Comparison of ENCODE assay signal across 8 mouse cellular contexts in genomic region chr3:116835770-116836680, GRCm38 (mm10). TPM values are rescaled to one million over a fixed set of nuclear protein-coding genes. Genes with fewer than 3 reads are reported as not detected.
DNase-seq lines count a peak whose midpoint lies in the region; ATAC-seq and TF ChIP-seq lines count a peak whose summit lies in the region.

No protein-coding gene starts in this region.

- no peak; the same call in none of the 2 replicates for ATAC-seq in heart, embryonic 15.5 days (replicated peaks; ENCODE audit: insufficient number of reproducible peaks, insufficient read depth, low FRiP score, low read depth)
- peak; percentile 76 for ATAC-seq in liver, embryonic 14.5 days (ENCODE audit: insufficient read depth)
- peak; percentile 73 for ATAC-seq in neural tube, embryonic 11.5 days (ENCODE audit: insufficient read depth, low FRiP score, low TSS enrichment)
- peak; percentile 80 for ATAC-seq in stomach, postnatal 0 days (ENCODE audit: low FRiP score, low TSS enrichment)

- peak; percentile 95 for DNase-seq in CD4-positive, CD25-positive, alpha-beta regulatory T cell, adult 2 months (ENCODE audit: low read depth, low spot score)
- DNase-seq in fibroblast of lung, adult 2 months (ENCODE audit: low read depth) = peak; percentile 82
- peak; percentile 88 to 95 for DNase-seq in kidney, postnatal 25 days
- DNase-seq in liver, embryonic 14.5 days (ENCODE audit: low read depth in 3 of 3, low spot score in 3 of 3) = peak; percentile 76 to 86 (median 80)
- DNase-seq in neural tube, embryonic 11.5 days (ENCODE audit: low spot score) = peak; percentile 90
- DNase-seq in stomach, postnatal 0 days (ENCODE audit: low spot score) = peak; percentile 88

- H3K4me3 ChIP-seq in brown adipose tissue, adult 24 weeks (ENCODE audit: insufficient read depth, low read depth, low read length) = peak overlapping the region; percentile 24
- peak overlapping the region; percentile 47 for H3K4me3 ChIP-seq in heart, embryonic 15.5 days
- H3K4me3 ChIP-seq in liver, embryonic 14.5 days (ENCODE audit: insufficient read depth in 1 of 2, low read depth in 2 of 2, low read length in 2 of 2) = peak overlapping the region; percentile 27 to 54
- H3K4me3 ChIP-seq in neural tube, embryonic 11.5 days (ENCODE audit: low read depth, low read length) = peak overlapping the region; percentile 25; the same call in 1 of the 2 replicates
- H3K4me3 ChIP-seq in stomach, postnatal 0 days (ENCODE audit: low read depth, low read length) = peak overlapping the region; percentile 23; the same call in 1 of the 2 replicates

- H3K9me3 ChIP-seq in heart, embryonic 15.5 days (replicated peaks) = no peaks in the 10 kb centered on the region
- H3K9me3 ChIP-seq in liver, embryonic 14.5 days (ENCODE audit: control insufficient read depth, low read length) = no peaks in the 10 kb centered on the region
- no peaks in the 10 kb centered on the region for H3K9me3 ChIP-seq in neural tube, embryonic 11.5 days (ENCODE audit: control insufficient read depth, low read length)
- H3K9me3 ChIP-seq in stomach, postnatal 0 days (ENCODE audit: control insufficient read depth, low read length) = no peaks in the 10 kb centered on the region

- H3K27ac ChIP-seq in brown adipose tissue, adult 24 weeks (replicated peaks; ENCODE audit: low read depth, low read length) = no peak overlapping the region
- peak overlapping the region; percentile 62; the same call in 1 of the 2 replicates for H3K27ac ChIP-seq in heart, embryonic 15.5 days
- no peak overlapping the region for H3K27ac ChIP-seq in liver, embryonic 14.5 days
- no peak overlapping the region for H3K27ac ChIP-seq in neural tube, embryonic 11.5 days (ENCODE audit: low read depth, low read length)
- peak overlapping the region; percentile 15 for H3K27ac ChIP-seq in stomach, postnatal 0 days (replicated peaks)

- TF ChIP-seq CTCF in liver, embryonic 14.5 days (IDR thresholded peaks at IDR 0.05; ENCODE audit: low read depth) = peak; percentile 92
- peak; percentile 95 for TF ChIP-seq CTCF in stomach, postnatal 0 days (IDR thresholded peaks at IDR 0.05; ENCODE audit: low read depth)

- peak overlapping the region; percentile 52 for H3K9ac ChIP-seq in heart, embryonic 15.5 days
- H3K9ac ChIP-seq in liver, embryonic 14.5 days (replicated peaks) = peak overlapping the region; percentile 32; the same call in 1 of the 2 replicates
- peak overlapping the region; percentile 58 for H3K9ac ChIP-seq in neural tube, embryonic 11.5 days (ENCODE audit: low read length)
- peak overlapping the region; percentile 13; the same call in 1 of the 2 replicates for H3K9ac ChIP-seq in stomach, postnatal 0 days (ENCODE audit: low read length)

- no peaks in the 10 kb centered on the region for H3K36me3 ChIP-seq in heart, embryonic 15.5 days
- H3K36me3 ChIP-seq in liver, embryonic 14.5 days (replicated peaks; ENCODE audit: control insufficient read depth, insufficient read depth, low read depth) = no peaks in the 10 kb centered on the region
- no peaks in the 10 kb centered on the region for H3K36me3 ChIP-seq in neural tube, embryonic 11.5 days (ENCODE audit: control insufficient read depth, insufficient read depth, low read length)
- no peaks in the 10 kb centered on the region for H3K36me3 ChIP-seq in stomach, postnatal 0 days (ENCODE audit: control insufficient read depth, insufficient read depth, low read length)

- H3K4me1 ChIP-seq in brown adipose tissue, adult 24 weeks (ENCODE audit: control insufficient read depth, insufficient read depth, insufficient read length, low read length) = no peaks in the 10 kb centered on the region
- H3K4me1 ChIP-seq in heart, embryonic 15.5 days (replicated peaks) = peaks cover 8% of the 10 kb centered on the region
- H3K4me1 ChIP-seq in liver, embryonic 14.5 days (replicated peaks; ENCODE audit: control insufficient read depth in 2 of 2, insufficient read depth in 2 of 2, low read length in 1 of 2) = peaks cover 0 to 2% of the 10 kb centered on the region in 2 experiments; a peak in 1 of 4 replicates
- H3K4me1 ChIP-seq in neural tube, embryonic 11.5 days (ENCODE audit: control insufficient read depth, insufficient read depth, low read length) = no peaks in the 10 kb centered on the region
- H3K4me1 ChIP-seq in stomach, postnatal 0 days (replicated peaks; ENCODE audit: control insufficient read depth, insufficient read depth) = no peaks in the 10 kb centered on the region

- 19% methylated on average over 21 of the region's 21 CpGs for WGBS in heart, embryonic 15.5 days
- WGBS in liver, embryonic 14.5 days (ENCODE audit: insufficient replicate concordance) = 23% methylated on average over 21 of the region's 21 CpGs
- WGBS in neural tube, embryonic 11.5 days = 28% methylated on average over 21 of the region's 21 CpGs
- 20% methylated on average over 21 of the region's 21 CpGs for WGBS in stomach, postnatal 0 days

- H3K27me3 ChIP-seq in heart, embryonic 15.5 days = no peaks in the 10 kb centered on the region
- no peaks in the 10 kb centered on the region for H3K27me3 ChIP-seq in liver, embryonic 14.5 days (ENCODE audit: control insufficient read depth, insufficient read depth, low read length)
- H3K27me3 ChIP-seq in neural tube, embryonic 11.5 days (ENCODE audit: control insufficient read depth, insufficient read depth, low read length) = no peaks in the 10 kb centered on the region
- H3K27me3 ChIP-seq in stomach, postnatal 0 days (ENCODE audit: control insufficient read depth, insufficient read depth, low read length) = no peaks in the 10 kb centered on the region

- TF ChIP-seq EP300 in liver, embryonic 14.5 days (IDR thresholded peaks at IDR 0.05; ENCODE audit: low read depth) = no peak
- no peak for TF ChIP-seq EP300 in stomach, postnatal 0 days (optimal IDR thresholded peaks at IDR 0.05)

- peak overlapping the region; percentile 80 for H3K4me2 ChIP-seq in heart, embryonic 15.5 days
- H3K4me2 ChIP-seq in liver, embryonic 14.5 days (ENCODE audit: low read depth) = peak overlapping the region; percentile 61
- peak overlapping the region; percentile 61 for H3K4me2 ChIP-seq in neural tube, embryonic 11.5 days (ENCODE audit: low read depth)
- peak overlapping the region; percentile 54 for H3K4me2 ChIP-seq in stomach, postnatal 0 days (replicated peaks; ENCODE audit: low read depth)

RNA-seq across cellular contexts. Expression of gene Frrs1, which starts 23.2 kb away (rescaled TPM):
- 5.1 and 8.2 TPM in 2 replicates for polyA plus RNA-seq in brown adipose tissue, adult 24 weeks (2012; ENCODE audit: insufficient read depth, insufficient read length, missing spikeins)
- 14.8 and 18.6 TPM in 2 replicates for polyA plus RNA-seq in heart, embryonic 15.5 days (2015; fragmentation: Nextera tagmentation; extraction: Ambion mirVana)
- polyA plus RNA-seq in liver, embryonic 14.5 days (2012; rRNA removed) = 13.5 and 20.5 TPM in 2 replicates
- polyA plus RNA-seq in liver, embryonic 14.5 days (2014; fragmentation: Nextera tagmentation; extraction: Ambion mirVana) = 30.5 and 31.4 TPM in 2 replicates
- polyA plus RNA-seq in neural tube, embryonic 11.5 days (2014; fragmentation: Nextera tagmentation; extraction: Ambion mirVana) = 6.6 and 6.9 TPM in 2 replicates
- 22.3 and 24.1 TPM in 2 replicates for polyA plus RNA-seq in stomach, postnatal 0 days (2015; fragmentation: Nextera tagmentation; extraction: Ambion mirVana)

RNA-seq across cellular contexts. Expression of gene Agl, which starts 28.1 kb away (rescaled TPM):
- 68.4 and 87.7 TPM in 2 replicates for polyA plus RNA-seq in brown adipose tissue, adult 24 weeks (2012; ENCODE audit: insufficient read depth, insufficient read length, missing spikeins)
- 120 and 150 TPM in 2 replicates for polyA plus RNA-seq in heart, embryonic 15.5 days (2015; fragmentation: Nextera tagmentation; extraction: Ambion mirVana)
- 2.1 and 2.6 TPM in 2 replicates for polyA plus RNA-seq in liver, embryonic 14.5 days (2012; rRNA removed)
- polyA plus RNA-seq in liver, embryonic 14.5 days (2014; fragmentation: Nextera tagmentation; extraction: Ambion mirVana) = 4.4 and 4.6 TPM in 2 replicates
- polyA plus RNA-seq in neural tube, embryonic 11.5 days (2014; fragmentation: Nextera tagmentation; extraction: Ambion mirVana) = 17.0 and 18.2 TPM in 2 replicates
- polyA plus RNA-seq in stomach, postnatal 0 days (2015; fragmentation: Nextera tagmentation; extraction: Ambion mirVana) = 8.9 and 9.1 TPM in 2 replicates

Comparison
In these comparisons a context has a peak if more than half of its experiments do, and no peak if none do; other contexts are left out.
1. H3K27ac ChIP-seq: peak in heart, embryonic 15.5 days (single experiment) and stomach, postnatal 0 days (single experiment); none in brown adipose tissue, adult 24 weeks (single experiment), liver, embryonic 14.5 days (single experiment) and neural tube, embryonic 11.5 days (single experiment).
2. Peak in every context shown above with its lines, with median percentiles within 50 percentile points of each other: DNase-seq, H3K4me3 ChIP-seq, H3K4me2 ChIP-seq and H3K9ac ChIP-seq.